In the genomic region with DNA sequence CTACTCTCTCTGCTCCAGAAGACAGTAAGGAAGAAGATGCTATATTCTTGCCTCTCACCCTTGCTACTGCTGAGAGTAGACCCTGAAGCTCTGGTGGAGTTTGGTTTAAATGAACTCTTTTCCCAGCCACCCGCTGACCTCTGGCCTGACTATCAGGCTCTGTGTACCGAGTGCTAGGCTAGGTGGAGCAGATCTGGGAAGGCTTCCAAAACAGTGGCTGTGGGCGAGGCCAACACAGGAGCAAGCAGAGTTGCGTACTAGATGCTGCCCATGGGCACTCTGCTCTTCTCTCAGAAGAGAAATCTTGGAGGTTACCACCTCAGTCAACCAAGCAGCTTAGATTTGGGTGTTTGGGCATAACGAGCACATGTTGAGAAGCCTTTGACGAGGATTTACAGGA, we compare ENCODE assay signal across 17 mouse cellular contexts. TPM values are rescaled to one million over a fixed set of nuclear protein-coding genes. Genes with fewer than 3 reads are reported as not detected.
DNase-seq lines count a peak whose midpoint lies in the region; ATAC-seq and TF ChIP-seq lines count a peak whose summit lies in the region.
"Had no signal": no experiment of that assay in that cellular context is flagged by ENCODE, and none has a peak within 500 bp of the region (broad histone marks: within the 10 kb centered on the region; RNA-seq: fewer than 3 reads in every experiment).

No protein-coding gene starts in this region.

- no peaks in the 10 kb centered on the region for H3K27me3 ChIP-seq in kidney, embryonic 15.5 days
- no peaks in the 10 kb centered on the region for H3K27me3 ChIP-seq in liver, postnatal 0 days (ENCODE audit: insufficient read depth, low read length)

- no peak overlapping the region for H3K27ac ChIP-seq in kidney, embryonic 15.5 days
- peak overlapping the region; percentile 68 for H3K27ac ChIP-seq in liver, postnatal 0 days (ENCODE audit: low read depth)
- H3K27ac ChIP-seq: heart, embryonic 10.5 days; limb, embryonic 10.5 days had no signal

- 89% methylated on average over 6 of the region's 6 CpGs for WGBS in kidney, embryonic 15.5 days
- 52% methylated on average over 6 of the region's 6 CpGs for WGBS in liver, postnatal 0 days (ENCODE audit: insufficient replicate concordance)

- H3K9me3 ChIP-seq in kidney, embryonic 15.5 days (replicated peaks) = no peaks in the 10 kb centered on the region
- H3K9me3 ChIP-seq in liver, postnatal 0 days (ENCODE audit: low read length) = no peaks in the 10 kb centered on the region
- H3K9me3 ChIP-seq: G1E; heart, embryonic 10.5 days; limb, embryonic 10.5 days had no signal

- no peak for ATAC-seq in kidney, embryonic 15.5 days (replicated peaks; ENCODE audit: low FRiP score)
- peak; percentile 82 for ATAC-seq in liver, postnatal 0 days

- peak; percentile 60 for DNase-seq in kidney, adult 18-20 months
- DNase-seq in adrenal gland, postnatal 36 days = peak; percentile 7 to 34
- peak; percentile 20 for DNase-seq in kidney, postnatal 10 days
- peak; percentile 73 for DNase-seq in liver, postnatal 0 days
- no peak for DNase-seq in left cerebral cortex, postnatal 25 days (ENCODE audit: low spot score in 2 of 2)
- DNase-seq in layer of hippocampus, adult 9-10 months (ENCODE audit: low spot score) = no peak
- no peak for DNase-seq in layer of hippocampus, postnatal 10 days (ENCODE audit: low spot score in 2 of 2)
- DNase-seq: cerebellum, postnatal 25 days; gastrocnemius, postnatal 10 days; heart, postnatal 36 days; lung, embryonic 14.5 days; right cerebral cortex, postnatal 25 days; thymus, adult 2 months had no signal

- H3K4me2 ChIP-seq in kidney, embryonic 15.5 days = no peak overlapping the region
- H3K4me2 ChIP-seq in liver, postnatal 0 days (ENCODE audit: low read depth, low read length) = no peak overlapping the region
- H3K4me2 ChIP-seq: lung, embryonic 14.5 days had no signal

- no peak for TF ChIP-seq EP300 in liver, postnatal 0 days (IDR thresholded peaks at IDR 0.05; ENCODE audit: low read depth)

- no peak overlapping the region for H3K4me3 ChIP-seq in kidney, embryonic 15.5 days (replicated peaks)
- no peak overlapping the region for H3K4me3 ChIP-seq in liver, postnatal 0 days (ENCODE audit: low read depth, low read length)
- H3K4me3 ChIP-seq: heart, embryonic 10.5 days; limb, embryonic 10.5 days had no signal

- intact Hi-C loops in left cerebral cortex, postnatal 25 days (cut with DNase I) = no loop called here

- H3K9ac ChIP-seq in kidney, embryonic 15.5 days = no peak overlapping the region
- H3K9ac ChIP-seq in liver, postnatal 0 days (replicated peaks) = no peak overlapping the region
- H3K9ac ChIP-seq: lung, embryonic 14.5 days had no signal

- no peak for TF ChIP-seq CTCF in liver, postnatal 0 days (IDR thresholded peaks at IDR 0.05; ENCODE audit: low read depth)

- H3K4me1 ChIP-seq in kidney, embryonic 15.5 days = 0 out of 2 replicates have a peak, but pooled peaks cover 6% of the 10 kb centered on the region
- peaks cover 20% of the 10 kb centered on the region for H3K4me1 ChIP-seq in liver, postnatal 0 days (ENCODE audit: insufficient read depth)

- no peaks in the 10 kb centered on the region for H3K36me3 ChIP-seq in kidney, embryonic 15.5 days
- no peaks in the 10 kb centered on the region for H3K36me3 ChIP-seq in liver, postnatal 0 days (replicated peaks; ENCODE audit: insufficient read depth, low read length)
- H3K36me3 ChIP-seq: G1E; heart, embryonic 10.5 days; limb, embryonic 10.5 days had no signal

RNA-seq across cellular contexts. Expression of a gene that starts 22.3 kb away (rescaled TPM):
- 17.2 and 17.6 TPM in 2 replicates for polyA plus RNA-seq in kidney, embryonic 15.5 days (2015; fragmentation: Nextera tagmentation; extraction: Ambion mirVana)
- 10 to 100 TPM; 12.6 to 13.2 TPM for total RNA-seq in adrenal gland, postnatal 36 days (2021)
- 29.6 and 35.5 TPM in 2 replicates for polyA plus RNA-seq in liver, postnatal 0 days (2015; fragmentation: Nextera tagmentation; extraction: Ambion mirVana)
- total RNA-seq in left cerebral cortex, postnatal 25 days (2021) = 1 to 10 TPM; 7.5 to 9.3 TPM
- 1 to 10 TPM; 5.8 to 6.4 TPM for total RNA-seq in layer of hippocampus, postnatal 10 days (2021)

Comparison
In these comparisons a context has a peak if more than half of its experiments do, and no peak if none do; other contexts are left out.
1. DNase-seq: peak in kidney, adult 18-20 months (single experiment), adrenal gland, postnatal 36 days (2 of 2), kidney, postnatal 10 days (single experiment) and liver, postnatal 0 days (single experiment); none in left cerebral cortex, postnatal 25 days (0 of 2), layer of hippocampus, adult 9-10 months (single experiment) and layer of hippocampus, postnatal 10 days (0 of 2).